Mouse (Mus musculus) forebrain, embryonic 10.5 days (tissue): Measurements from ENCODE around the gene Gm49336. TPM values are rescaled to one million over a fixed set of nuclear protein-coding genes. Genes with fewer than 3 reads are reported as not detected.

Source experiments
- DNase-seq: peaks from one replicate; pipeline ENCODE4 v3.0.0-alpha.2; 2017; ENCODE audit warnings: low spot score; ENCODE audit errors: extremely low spot score
- H3K27ac ChIP-seq: fragments of 300-500 bp; sonication (generic); 2 replicates; pipeline ENCODE4 v1.5.1; 2016; ENCODE audit warnings: mild to moderate bottlenecking
- H3K27me3 ChIP-seq: fragments of 300-500 bp; sonication (generic); 2 replicates; pipeline ENCODE4 v1.6.1; 2016; ENCODE audit warnings: mild to moderate bottlenecking; ENCODE audit not compliant: poor library complexity, severe bottlenecking
- H3K36me3 ChIP-seq: fragments of 300-500 bp; sonication (generic); replicated peaks from 2 replicates; pipeline ENCODE4 v1.6.1; 2016; ENCODE audit warnings: mild to moderate bottlenecking, moderate library complexity
- H3K4me1 ChIP-seq: fragments of 300-500 bp; sonication (generic); 2 replicates; pipeline ENCODE4 v1.6.1; 2016
- H3K4me3 ChIP-seq: fragments of 300-500 bp; sonication (generic); 2 replicates; pipeline ENCODE4 v1.5.1; 2016; ENCODE audit warnings: mild to moderate bottlenecking, moderate library complexity
- H3K9me3 ChIP-seq: fragments of 300-500 bp; sonication (generic); 2 replicates; pipeline ENCODE4 v1.6.1; 2016; ENCODE audit warnings: mild to moderate bottlenecking, moderate library complexity
- WGBS: fragments of 180-500 bp; shearing (Covaris S2); methylation state at CpG from one replicate; pipeline ENCODE4 v1.1.7; 2016; 5-methylcytosine and 5-hydroxymethylcytosine counted together
- microRNA counts: library from miRNA; unstranded; fragments of <30 nt; microRNA quantifications from one replicate; lab custom pipeline; 2017
- microRNA-seq: library from miRNA; unstranded; fragments of <30 nt; microRNA quantifications from one replicate; pipeline ENCODE4, GENCODE M21; 2017
- polyA plus RNA-seq: library from polyadenylated mRNA; unstranded; fragments of >200 nt; fragmentation: Nextera tagmentation; extraction: Ambion mirVana; gene quantifications from 2 replicates; pipeline ENCODE4 v1.2.1, GENCODE M21; 2016

Gm49336 gene
- polyA plus RNA-seq, 1 experiment from 2014 or later: 63.6 TPM

DNA sequence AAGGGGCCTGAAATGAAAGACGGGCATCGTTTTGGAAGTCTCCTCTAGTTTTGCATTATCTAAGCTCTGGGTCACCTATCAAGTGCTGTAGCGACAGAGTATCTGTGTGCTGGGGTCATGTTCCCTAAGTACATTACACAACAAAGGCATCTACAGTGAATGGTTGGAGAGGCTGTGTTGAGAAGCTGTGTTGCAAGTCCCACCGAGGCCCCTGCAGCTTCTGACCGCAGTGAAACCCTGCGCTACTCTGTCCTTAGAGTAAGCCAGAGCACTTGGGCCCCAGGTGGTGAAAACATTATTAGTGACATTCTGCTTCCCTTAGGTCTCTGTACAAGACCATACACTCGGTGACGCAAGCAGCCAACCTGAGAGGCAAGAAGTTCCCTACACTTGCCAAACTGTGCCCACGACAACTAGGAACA is 74.8 kb downstream of the Gm49336 start:
- DNase-seq: no peak
- WGBS: 33% methylated on average over 9 of the region's 9 CpGs
- Histone ChIP-seq H3K4me3 (peak overlapping the region; percentile 64), H3K9me3 (no peaks in the 10 kb centered on the region), H3K27me3 (peaks cover 63% of the 10 kb centered on the region), H3K36me3 (no peaks in the 10 kb centered on the region), H3K4me1 (peaks cover 27% of the 10 kb centered on the region), H3K27ac (no peak overlapping the region)

DNA sequence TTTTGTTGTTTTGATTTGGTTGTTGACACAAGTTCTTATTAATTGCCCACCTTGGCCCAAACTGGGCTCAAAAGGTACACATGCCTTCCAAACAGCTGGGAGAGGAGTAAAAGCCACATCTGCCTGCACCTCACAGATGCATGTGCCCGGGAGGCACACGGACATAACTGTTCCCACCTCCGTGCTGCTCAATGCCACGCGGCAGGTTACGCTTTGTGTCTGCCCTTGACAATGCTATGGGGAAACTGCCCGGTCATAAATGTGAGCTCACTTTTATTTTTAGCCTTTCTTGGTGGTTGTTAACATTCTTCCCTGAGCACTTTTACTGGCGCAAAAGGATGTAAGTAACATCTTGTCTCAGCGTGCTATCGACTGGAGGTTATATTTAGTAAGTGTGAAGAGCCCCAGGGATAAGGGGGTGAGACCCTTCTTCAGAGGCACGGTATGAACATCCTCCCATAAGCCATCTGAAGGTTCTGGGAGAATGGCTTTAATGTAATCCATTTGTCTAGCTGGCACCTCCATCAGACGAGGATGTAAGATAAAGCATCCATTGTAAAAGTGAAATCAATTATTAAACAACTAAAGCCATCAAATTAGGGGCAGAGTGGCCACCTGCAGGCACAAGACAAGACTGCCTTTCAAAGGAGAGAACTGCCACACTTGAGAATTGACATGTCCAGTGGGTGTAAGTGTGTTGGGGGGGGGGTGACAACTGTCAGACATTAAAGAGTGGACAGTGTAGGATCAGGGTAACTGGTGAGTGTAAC is 78.8 kb downstream of the Gm49336 start:
- H3K4me1 ChIP-seq: peaks cover 21% of the 10 kb centered on the region
- no peaks in the 10 kb centered on the region for H3K9me3 ChIP-seq
- no peaks in the 10 kb centered on the region for H3K36me3 ChIP-seq
- WGBS: 74% methylated on average over 12 of the region's 12 CpGs
- no peak overlapping the region for H3K4me3 ChIP-seq
- H3K27ac ChIP-seq: no peak overlapping the region
- no peak for DNase-seq
- peaks cover 37% of the 10 kb centered on the region for H3K27me3 ChIP-seq

DNA sequence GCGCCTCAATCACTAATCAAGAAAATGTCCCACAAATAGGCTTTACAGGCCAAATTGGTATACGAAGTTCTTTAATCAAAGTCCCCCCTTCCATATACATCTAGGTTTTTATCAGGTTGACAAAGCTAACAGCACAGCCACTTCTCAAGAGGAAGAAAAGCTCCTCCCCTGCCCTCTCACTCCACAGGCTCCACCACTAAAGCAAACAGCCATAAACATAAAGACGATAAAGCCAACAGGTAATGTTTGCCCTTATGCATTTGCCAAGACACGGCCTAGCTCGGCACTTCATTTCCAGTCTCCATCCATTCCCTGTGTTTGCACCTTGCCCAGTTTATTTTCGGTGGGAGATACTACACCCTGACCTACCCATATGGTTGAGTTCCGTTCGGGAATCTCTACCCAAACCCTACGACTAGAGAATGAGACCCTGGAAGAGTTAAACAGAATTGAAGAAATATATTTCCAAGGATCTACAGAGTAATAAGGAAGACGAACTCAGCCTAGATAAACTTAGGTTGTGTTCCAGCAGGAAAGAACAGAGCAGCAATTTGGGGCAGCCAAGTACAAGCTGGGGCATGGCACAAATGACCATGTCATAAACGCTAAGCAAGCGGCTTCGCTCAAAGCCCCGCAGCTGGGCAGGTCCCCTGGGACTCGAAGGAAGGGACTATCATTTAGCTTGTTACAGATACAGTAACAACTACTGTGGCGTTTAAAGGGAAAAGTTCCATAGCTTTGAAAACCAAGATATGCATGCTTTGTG is 80.3 kb downstream of the Gm49336 start:
- 92% methylated on average over 16 of the region's 16 CpGs for WGBS
- Histone ChIP-seq H3K4me3 (no peak overlapping the region), H3K4me1 (peaks cover 10% of the 10 kb centered on the region), H3K36me3 (no peaks in the 10 kb centered on the region), H3K27me3 (peaks cover 24% of the 10 kb centered on the region), H3K9me3 (no peaks in the 10 kb centered on the region), H3K27ac (no peak overlapping the region)
- DNase-seq: no peak

DNA sequence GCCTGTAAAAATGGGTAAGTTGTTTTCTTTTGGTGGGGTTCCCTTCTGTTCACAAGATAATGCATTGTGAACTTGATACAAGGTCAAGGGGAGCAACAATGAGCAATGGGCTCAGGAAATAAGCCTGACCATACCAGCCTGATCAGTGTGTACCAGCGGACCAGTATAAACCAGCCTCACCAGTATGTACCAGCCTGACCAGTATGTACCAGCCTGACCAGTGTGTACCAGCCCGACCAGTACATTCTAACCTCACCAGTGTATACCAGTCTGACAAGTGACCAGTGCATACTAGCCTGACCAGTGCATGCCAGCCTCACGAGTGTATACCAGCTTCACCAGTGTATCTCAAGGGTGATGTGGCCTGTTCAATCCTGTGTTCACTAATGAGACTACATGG is 87.9 kb downstream of the Gm49336 start:
- no peaks in the 10 kb centered on the region for H3K27me3 ChIP-seq

More for the DNA sequence above, 87.9 kb downstream of the Gm49336 start:
- 92% methylated on average over 3 of the region's 3 CpGs for WGBS
- no peak overlapping the region for H3K4me3 ChIP-seq
- no peak for DNase-seq
- H3K9me3 ChIP-seq: no peaks in the 10 kb centered on the region
- no peak overlapping the region for H3K27ac ChIP-seq
- H3K4me1 ChIP-seq: no peaks in the 10 kb centered on the region
- no peaks in the 10 kb centered on the region for H3K36me3 ChIP-seq

MicroRNAs encoded within 50 kb of the gene (microRNA counts, 519-probe panel; counts per million panel counts)
- 341 counts per million, percentile 65 among the panel's probes with 10 or more counts for microRNA mmu-miR-719 (lab: Ali Mortazavi, UCI)

Small RNA genes within 50 kb of the gene (microRNA-seq; reads per million reads assigned to microRNA genes)
- not detected for gene Mir719

Other genes with a start within 250 kb of the Gm49336 start
- 2.3 and 2.8 TPM in 2 replicates for gene Atp8a2, start 54.3 kb downstream of the Gm49336 start, polyA plus RNA-seq
- gene Nupl1, start 76 bp downstream of the Gm49336 start, polyA plus RNA-seq: 0.05 TPM in 1 of 2 replicates, not detected in the other
- gene Mtmr6, start 13.7 kb upstream of the Gm49336 start, polyA plus RNA-seq: 27.5 and 27.6 TPM in 2 replicates
- 7.7 and 9.6 TPM in 2 replicates for gene Amer2, start 121.8 kb upstream of the Gm49336 start, polyA plus RNA-seq